Mouse (Mus musculus): Measurements from ENCODE around the gene Tgfb3. TPM values are rescaled to one million over a fixed set of nuclear protein-coding genes. Genes with fewer than 3 reads are reported as not detected.

Gene Tgfb3
- total RNA-seq, 1 experiment = 1.7 TPM

GRCm38 (mm10) chr12:86007377-86007776 lies 71.5 kb downstream of the Tgfb3 start:
- H3K4me3 ChIP-seq (ENCODE audit: insufficient read depth in 1 of 2, low read depth in 1 of 2, low read length in 2 of 2, poor library complexity in 1 of 2, severe bottlenecking in 1 of 2) = no peak overlapping the region
- no peaks in the 10 kb centered on the region for H3K9me3 ChIP-seq (ENCODE audit: control insufficient read depth, insufficient read depth, low read depth, low read length)
- DNase-seq (ENCODE audit: low read depth, low spot score) = no peak
- H3K36me3 ChIP-seq (ENCODE audit: control insufficient read depth, insufficient read depth, low read length, poor library complexity, severe bottlenecking) = no peaks in the 10 kb centered on the region
- H3K9ac ChIP-seq (ENCODE audit: insufficient read depth, low read depth, low read length, poor library complexity, severe bottlenecking) = no peak overlapping the region
- no peak overlapping the region for H3K27ac ChIP-seq (ENCODE audit: insufficient read depth, low read depth, low read length, poor library complexity, severe bottlenecking)
- in situ Hi-C loops (cut with MboI; ENCODE audit: low sequenced_read_pairs in 2 of 2, unreplicated experiment in 2 of 2) = no loop called here
- no peaks in the 10 kb centered on the region for H3K4me1 ChIP-seq (ENCODE audit: control insufficient read depth in 2 of 2, insufficient read depth in 2 of 2, low read length in 2 of 2, poor library complexity in 1 of 2)
- TF ChIP-seq ZNF384 (IDR thresholded peaks at IDR 0.05; ENCODE audit: low read depth, low read length) = no peak
- TF ChIP-seq MAFK (IDR thresholded peaks at IDR 0.05; ENCODE audit: insufficient read depth, low read depth, low read length) = no peak
- no peak for TF ChIP-seq HCFC1 (IDR thresholded peaks at IDR 0.05; ENCODE audit: borderline replicate concordance, insufficient read depth, low read length)
- no peak for TF ChIP-seq CHD2 (IDR thresholded peaks at IDR 0.05; ENCODE audit: low read depth, low read length)
- no peak for TF ChIP-seq ZC3H11A (IDR thresholded peaks at IDR 0.05; ENCODE audit: borderline replicate concordance, low read depth, low read length)

Other genes starting within 250 kb of the Tgfb3 start
- gene Ift43, start 3.5 kb upstream of the Tgfb3 start, total RNA-seq (2012; rRNA removed) = 14.1 and 16.9 TPM in 2 replicates
- gene Gpatch2l, start 162.8 kb upstream of the Tgfb3 start, total RNA-seq (2012; rRNA removed) = 13.1 and 13.4 TPM in 2 replicates